Mouse (Mus musculus): ENCODE data around the gene 1700092M07Rik.

DNA sequence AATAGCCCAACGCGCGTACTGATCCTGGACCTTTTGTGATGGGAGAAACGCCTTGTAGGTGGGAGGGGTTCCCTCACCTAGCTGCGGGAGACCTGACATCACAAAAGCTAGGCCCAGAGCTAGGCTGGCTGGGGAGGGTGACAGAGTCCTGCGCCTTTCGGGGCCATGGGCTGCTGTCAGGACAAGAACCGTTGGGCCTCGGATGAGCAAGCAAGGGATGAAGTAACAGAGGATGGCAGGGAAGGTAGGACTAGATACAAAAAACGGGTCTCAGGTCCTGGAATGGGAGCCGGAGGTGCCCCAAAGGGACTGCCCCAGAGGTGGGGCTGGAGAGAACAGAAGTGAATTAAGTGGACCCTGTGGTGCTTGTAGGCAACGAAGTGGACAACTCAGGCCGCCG is at the start of gene 1700092M07Rik:
- no peak for TF ChIP-seq POLR2A (IDR thresholded peaks at IDR 0.05; ENCODE audit: low read depth, low read length)
- TF ChIP-seq CTCF (IDR thresholded peaks at IDR 0.05; ENCODE audit: extremely low read depth, insufficient read length, insufficient replicate concordance, low read depth, low read length), result no peak

Measured in small intestine, adult 2 months (tissue).